Mouse (Mus musculus) liver, embryonic 14.5 days (tissue): ENCODE measurements around the gene Kcnip2. TPM values are rescaled to one million over a fixed set of nuclear protein-coding genes. Genes with fewer than 3 reads are reported as not detected.

Experiments
- ATAC-seq: fragments of 200-750 bp; cut with Nextera tagmentation; 2 replicates; pipeline ENCODE4 v1.8.0; 2017; ENCODE audit warnings: moderate number of reproducible peaks, mild to moderate bottlenecking, moderate library complexity; ENCODE audit not compliant: insufficient read depth
- DNase-seq, 3 experiments: peaks; one replicate each; pipeline ENCODE4 v3.0.0-alpha.2; 2012 to 2013; ENCODE audit warnings: low read depth in 3 of 3, low spot score in 3 of 3
- H3K27ac ChIP-seq: fragments of 300-500 bp; sonication (generic); 2 replicates; pipeline ENCODE4 v1.5.1; 2014; ENCODE audit warnings: moderate library complexity, mild to moderate bottlenecking, control low read depth, inconsistent platforms
- H3K27me3 ChIP-seq: fragments of 300-500 bp; sonication (generic); 2 replicates; pipeline ENCODE4 v1.6.1; 2014; ENCODE audit warnings: mild to moderate bottlenecking, low read length, moderate library complexity; ENCODE audit not compliant: control insufficient read depth, insufficient read depth
- H3K36me3 ChIP-seq: fragments of 300-500 bp; sonication (generic); replicated peaks from 2 replicates; pipeline ENCODE4 v1.6.1; 2014; ENCODE audit warnings: low read depth; ENCODE audit not compliant: control insufficient read depth, insufficient read depth
- H3K4me1 ChIP-seq, 2 experiments: fragments of 200-500 bp in 1 of 2; fragments of 300-500 bp in 1 of 2; sonication (generic) in 1 of 2; replicated peaks; 2 replicates each; pipeline ENCODE4 v1.6.1; 2012 to 2014; ENCODE audit warnings: antibody characterized with exemption in 1 of 2, inconsistent platforms in 1 of 2, low read length in 1 of 2; ENCODE audit not compliant: control insufficient read depth in 2 of 2, insufficient read depth in 2 of 2
- H3K4me2 ChIP-seq: fragments of 300-500 bp; sonication (generic); 2 replicates; pipeline ENCODE4 v1.6.1; 2014; ENCODE audit warnings: low read depth, mild to moderate bottlenecking, control low read depth, moderate library complexity
- H3K4me3 ChIP-seq, 2 experiments: fragments of 200-500 bp in 1 of 2; fragments of 300-500 bp in 1 of 2; sonication (generic) in 1 of 2; 2 replicates each; pipeline ENCODE4 v1.5.1; 2012 to 2014; ENCODE audit warnings: low read depth in 2 of 2, low read length in 2 of 2, mild to moderate bottlenecking in 2 of 2, control low read depth in 1 of 2, inconsistent platforms in 1 of 2, moderate library complexity in 1 of 2; ENCODE audit not compliant: insufficient read depth in 1 of 2
- H3K9ac ChIP-seq: fragments of 300-500 bp; sonication (generic); replicated peaks from 2 replicates; pipeline ENCODE4 v1.6.1; 2014; ENCODE audit warnings: mild to moderate bottlenecking, control low read depth, moderate library complexity
- H3K9me3 ChIP-seq: fragments of 300-500 bp; sonication (generic); 2 replicates; pipeline ENCODE4 v1.6.1; 2016; ENCODE audit warnings: low read length, mixed read lengths; ENCODE audit not compliant: control insufficient read depth
- CTCF ChIP-seq: IDR thresholded peaks from 2 replicates; pipeline ENCODE4 v1.5.1; 2016; ENCODE audit warnings: antibody characterized with exemption, low read depth, control low read depth
- EP300 ChIP-seq: IDR thresholded peaks from 2 replicates; pipeline ENCODE4 v1.6.1; 2016; ENCODE audit warnings: antibody characterized with exemption, low read depth
- WGBS: fragments of 180-500 bp; shearing (Covaris S2); extraction: QIAGEN DNeasy Blood & Tissue Kit; methylation state at CpG from one replicate; pipeline ENCODE4 v1.1.7; 2014; ENCODE audit not compliant: insufficient replicate concordance; 5-methylcytosine and 5-hydroxymethylcytosine counted together
- polyA plus RNA-seq, 2 experiments: library from polyadenylated mRNA; depleted of rRNA in 1 of 2; stranded (reverse) in 1 of 2; unstranded in 1 of 2; fragments of >200 nt; fragmentation: Nextera tagmentation in 1 of 2; extraction: Ambion mirVana in 1 of 2; gene quantifications; 2 replicates each; pipeline versions ENCODE4 v1.2.1 to v1.2.3; 2012 to 2014

Gene Kcnip2
- polyA plus RNA-seq, 2 experiments, result 1.7 TPM

- WGBS, result under 1% methylated on average over 33 of the region's 36 CpGs
- peak; percentile 32 for ATAC-seq
- Histone ChIP-seq H3K27me3 (no peaks in the 10 kb centered on the region), H3K4me2 (peak overlapping the region; percentile 96), H3K4me1 (peaks cover 16 to 20% of the 10 kb centered on the region in 2 experiments), H3K27ac (peak overlapping the region; percentile 64), H3K36me3 (peaks cover 39% of the 10 kb centered on the region), H3K4me3 (peak overlapping the region; percentile 68 to 77), H3K9ac (peak overlapping the region; percentile 92), H3K9me3 (no peaks in the 10 kb centered on the region)
- peak in 2 of 3 experiments; percentile 59 to 66 for DNase-seq
- no peak; the same call in 1 of the 2 replicates for TF ChIP-seq CTCF
- no peak for TF ChIP-seq EP300
Measured at GRCm38 (mm10) chr19:45782315-45783001, 33.4 kb downstream of the Kcnip2 start.

- no peak for DNase-seq
- H3K9me3 ChIP-seq, result no peaks in the 10 kb centered on the region
- TF ChIP-seq CTCF, result 0 out of 2 replicates have a peak, but pooled peaks have one; percentile 6
- no peak for TF ChIP-seq EP300
- no peak overlapping the region for H3K27ac ChIP-seq
- peak overlapping the region; percentile 92 for H3K9ac ChIP-seq
- peak overlapping the region; percentile 96 for H3K4me2 ChIP-seq
- peaks cover 16 to 20% of the 10 kb centered on the region in 2 experiments for H3K4me1 ChIP-seq
- ATAC-seq, result no peak
- H3K4me3 ChIP-seq, result peak overlapping the region; percentile 41 to 68; a peak in 3 of 4 replicates
- peaks cover 47% of the 10 kb centered on the region for H3K36me3 ChIP-seq
- 60% methylated on average over 8 of the region's 8 CpGs for WGBS
- no peaks in the 10 kb centered on the region for H3K27me3 ChIP-seq
Measured at GRCm38 (mm10) chr19:45781676-45782075, 34.2 kb downstream of the Kcnip2 start.

- H3K4me2 ChIP-seq, result peak overlapping the region; percentile 96
Measured at GRCm38 (mm10) chr19:45780350-45780915, 35.4 kb downstream of the Kcnip2 start.

GRCm38 (mm10) chr19:45775486-45775885 is 40.4 kb downstream of the Kcnip2 start:
- Histone ChIP-seq H3K9me3 (no peaks in the 10 kb centered on the region), H3K4me2 (no peak overlapping the region), H3K27ac (no peak overlapping the region), H3K9ac (no peak overlapping the region), H3K27me3 (no peaks in the 10 kb centered on the region), H3K4me3 (no peak overlapping the region), H3K4me1 (peaks cover 0 to 3% of the 10 kb centered on the region in 2 experiments; a peak in 2 of 4 replicates), H3K36me3 (peaks cover 94% of the 10 kb centered on the region)
- no peak for ATAC-seq
- no peak for DNase-seq
- WGBS, result 73% methylated on average over 2 of the region's 2 CpGs
- TF ChIP-seq CTCF (no peak), EP300 (no peak)

More at GRCm38 (mm10) chr19:45780350-45780915, 35.4 kb downstream of the Kcnip2 start:
- peaks cover 16 to 20% of the 10 kb centered on the region in 2 experiments for H3K4me1 ChIP-seq
- H3K9ac ChIP-seq, result no peak overlapping the region; the same call in 1 of the 2 replicates
- H3K27me3 ChIP-seq, result no peaks in the 10 kb centered on the region
- TF ChIP-seq EP300 (no peak), CTCF (no peak)
- no peak for ATAC-seq
- peaks cover 58% of the 10 kb centered on the region for H3K36me3 ChIP-seq
- 64% methylated on average over 13 of the region's 13 CpGs for WGBS
- DNase-seq, result no peak
- H3K9me3 ChIP-seq, result no peaks in the 10 kb centered on the region
- H3K4me3 ChIP-seq, result peak overlapping the region; percentile 4 to 68; a peak in 2 of 4 replicates
- no peak overlapping the region for H3K27ac ChIP-seq

- no peak overlapping the region for H3K4me3 ChIP-seq
- no peak overlapping the region for H3K9ac ChIP-seq
- WGBS, result 80% methylated on average over 5 of the region's 5 CpGs
- no peaks in the 10 kb centered on the region for H3K9me3 ChIP-seq
- TF ChIP-seq EP300 (no peak), CTCF (no peak)
- H3K4me2 ChIP-seq, result no peak overlapping the region
- H3K4me1 ChIP-seq, result no peaks in the 10 kb centered on the region
- H3K36me3 ChIP-seq, result peaks cover 95% of the 10 kb centered on the region
- DNase-seq (no peak), ATAC-seq (no peak)
- no peak overlapping the region for H3K27ac ChIP-seq
- no peaks in the 10 kb centered on the region for H3K27me3 ChIP-seq
Measured at GRCm38 (mm10) chr19:45771501-45771900, 44.4 kb downstream of the Kcnip2 start.
